Mouse (Mus musculus) megakaryocyte progenitor cell, adult 5-6 weeks (primary cell): ENCODE measurements around the gene Pigo. TPM values are rescaled to one million over a fixed set of nuclear protein-coding genes. Genes with fewer than 3 reads are reported as not detected.

Experiments used
- ATAC-seq: replicated peaks from 2 replicates; pipeline ENCODE4 v1.8.0; 2016; ENCODE audit warnings: mild to moderate bottlenecking, moderate TSS enrichment, inconsistent platforms; ENCODE audit not compliant: poor library complexity
- total RNA-seq, 2 experiments: library from RNA; stranded (forward) in 1 of 2; stranded (reverse) in 1 of 2; fragments of 157-497, 149-512 nt in 1 of 2; fragments of 200-1000 nt in 1 of 2; gene quantifications; 2 replicates each; pipeline versions ENCODE4 v1.2.3 to v1.2.4; 2015 to 2017

Pigo gene
- total RNA-seq, 2 experiments from 2014 or later, result 4.7 to 8.6 TPM

DNA sequence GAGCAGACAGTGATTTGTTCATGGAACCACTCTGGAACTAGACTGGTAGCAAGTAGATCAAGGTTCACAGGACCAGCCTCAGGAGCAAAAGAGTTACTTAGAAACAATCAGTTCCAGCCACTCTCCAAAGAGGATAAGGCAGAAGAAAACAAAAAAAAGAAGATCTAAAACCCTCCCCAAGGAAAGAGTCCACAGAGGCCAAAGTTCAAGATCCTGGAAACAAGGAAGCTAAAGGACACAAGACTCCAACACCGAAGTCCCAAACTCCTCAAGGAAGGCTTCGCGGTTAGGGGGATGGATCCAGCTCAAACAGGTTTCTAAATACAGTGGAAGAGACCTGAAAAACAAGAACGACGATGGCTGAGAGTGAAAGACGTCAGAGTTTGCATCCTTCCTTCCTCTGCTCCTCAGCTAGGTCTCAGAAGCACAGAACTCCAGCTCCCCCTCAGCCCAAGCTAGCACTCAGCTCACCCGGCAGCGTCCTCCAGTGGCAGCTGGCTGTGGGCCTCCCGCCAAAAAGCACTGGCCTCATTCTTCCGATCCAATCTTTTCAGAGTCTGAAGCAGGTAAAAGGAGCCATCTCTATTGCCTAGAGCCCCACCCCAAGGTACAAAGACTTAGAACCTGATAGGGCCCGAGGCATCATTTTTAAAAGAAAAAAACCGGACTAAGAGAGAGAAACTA is 22.7 kb downstream of the Pigo start:
- no peak for ATAC-seq

DNA sequence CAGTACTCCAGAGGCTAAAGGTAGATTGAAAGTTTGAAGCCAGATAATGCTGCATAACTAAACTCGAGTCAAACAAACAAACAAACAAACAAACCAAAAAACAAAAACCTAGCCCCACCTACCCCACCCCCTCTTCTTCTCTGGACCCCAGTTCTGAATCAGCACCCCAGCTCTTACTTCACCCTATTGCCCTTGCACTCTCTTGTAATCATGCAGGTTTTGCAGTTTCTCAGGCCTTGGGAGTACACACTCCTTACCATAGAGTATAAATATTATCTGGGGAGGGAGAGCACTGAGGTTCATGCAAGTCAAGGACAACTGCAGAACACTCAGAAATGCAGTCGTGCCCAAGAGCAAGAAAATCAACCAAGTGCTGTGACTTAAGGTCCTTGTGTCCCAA is 24.3 kb downstream of the Pigo start:
- ATAC-seq, result no peak

DNA sequence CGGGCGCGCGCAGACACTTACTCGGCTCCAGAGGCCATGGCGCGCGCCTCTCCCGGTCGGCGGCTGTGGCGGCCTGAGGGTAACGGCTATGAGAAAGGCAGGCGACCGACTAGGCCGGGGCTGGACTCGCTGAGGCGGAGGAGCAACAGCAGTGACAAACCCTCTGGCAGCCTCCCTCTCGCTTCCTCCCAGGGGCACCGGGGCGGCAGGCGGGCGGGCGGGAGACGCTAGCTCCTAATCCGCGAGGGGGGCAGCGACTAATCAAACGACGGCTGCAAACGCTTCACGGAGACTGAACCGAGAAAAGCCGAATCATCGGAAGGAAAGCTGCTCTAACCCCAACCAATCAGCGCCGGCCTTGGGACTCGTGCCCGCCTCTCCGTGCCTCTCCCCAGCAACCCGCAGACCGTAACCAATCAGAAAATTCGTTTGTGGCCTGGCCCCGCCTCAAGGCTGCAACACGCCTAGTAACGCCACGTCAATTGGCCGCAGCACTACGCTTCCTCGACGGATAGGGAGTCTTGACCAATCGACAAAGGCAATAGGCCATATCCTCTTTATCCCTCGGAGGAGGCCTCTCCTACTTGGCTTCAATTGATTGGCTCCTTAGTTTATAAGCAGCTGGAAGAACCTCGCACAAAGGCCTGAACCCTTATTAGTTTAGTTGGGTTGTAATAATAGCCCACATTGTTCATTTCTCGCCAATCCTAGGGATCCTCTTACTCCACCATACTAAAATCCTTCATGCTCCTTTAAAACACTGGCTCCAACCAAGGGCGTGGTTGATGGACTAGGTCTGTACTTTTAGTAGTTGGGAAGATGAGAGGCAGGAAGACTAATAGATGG is 25.3 kb downstream of the Pigo start, which contains the start of gene Vcp:
Gene Vcp, minus strand, starts transcription at position 367 of the 846 bp plus-strand sequence.
- ATAC-seq, result peak; percentile 91

DNA sequence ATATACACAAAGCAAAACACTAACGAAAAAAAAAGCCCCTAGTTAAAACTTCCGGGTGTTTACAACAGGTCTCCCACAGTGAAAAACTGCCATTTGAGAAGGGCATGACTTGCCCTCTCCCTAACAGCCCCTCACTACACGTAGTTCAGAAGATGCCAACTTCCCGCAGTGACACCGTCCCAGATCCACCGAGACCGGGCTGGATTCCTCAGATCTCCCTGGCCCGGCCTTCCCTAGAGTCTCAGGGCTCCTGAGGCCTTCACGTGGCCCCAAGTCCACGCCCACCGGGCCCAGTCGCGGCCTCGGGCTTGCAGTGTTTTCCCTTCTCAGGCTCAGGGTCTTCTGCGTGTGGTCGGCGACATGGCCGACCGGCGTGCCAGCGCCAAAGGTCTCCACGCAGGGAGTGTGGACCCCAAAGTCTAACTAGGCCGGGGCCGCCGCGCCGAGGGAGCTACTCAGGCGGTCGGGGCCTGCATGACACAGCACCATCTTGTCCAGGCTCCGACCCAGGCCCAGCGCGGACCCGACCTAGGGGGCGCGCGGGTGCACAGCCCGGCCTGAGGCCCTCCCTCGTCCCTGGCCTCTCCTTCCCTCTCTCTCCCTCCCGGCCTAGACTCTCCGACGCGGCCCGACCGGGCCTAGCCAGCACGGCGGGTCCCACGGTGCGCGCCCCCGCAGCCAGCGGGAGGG is 26.0 kb downstream of the Pigo start:
- peak; percentile 54 for ATAC-seq

- no peak for ATAC-seq
Observed at GRCm38 (mm10) chr4:42998022-42998421, 27.6 kb downstream of the Pigo start.

GRCm38 (mm10) chr4:42988296-42988695 is 37.3 kb downstream of the Pigo start:
- ATAC-seq, result peak; percentile 66

DNA sequence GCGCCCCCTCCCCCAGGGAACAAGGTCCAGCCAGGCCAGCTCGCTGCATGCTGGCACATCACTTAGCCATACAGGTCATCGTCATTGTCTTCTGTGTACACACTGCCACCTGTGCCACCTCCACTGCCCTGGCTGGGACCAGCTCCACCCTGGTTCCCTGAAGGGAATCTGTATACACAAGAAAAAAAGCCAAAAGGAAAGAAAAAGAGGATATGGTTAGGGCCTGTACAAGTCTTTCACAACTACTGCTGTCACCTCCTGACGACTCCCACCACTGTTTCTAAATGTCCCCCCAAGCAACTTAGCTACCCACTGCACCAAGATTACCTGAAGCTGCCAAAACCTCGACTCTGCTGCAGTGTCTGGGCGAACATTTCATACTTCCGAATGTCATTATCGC is 45.2 kb downstream of the Pigo start:
- ATAC-seq, result peak; percentile 59

DNA sequence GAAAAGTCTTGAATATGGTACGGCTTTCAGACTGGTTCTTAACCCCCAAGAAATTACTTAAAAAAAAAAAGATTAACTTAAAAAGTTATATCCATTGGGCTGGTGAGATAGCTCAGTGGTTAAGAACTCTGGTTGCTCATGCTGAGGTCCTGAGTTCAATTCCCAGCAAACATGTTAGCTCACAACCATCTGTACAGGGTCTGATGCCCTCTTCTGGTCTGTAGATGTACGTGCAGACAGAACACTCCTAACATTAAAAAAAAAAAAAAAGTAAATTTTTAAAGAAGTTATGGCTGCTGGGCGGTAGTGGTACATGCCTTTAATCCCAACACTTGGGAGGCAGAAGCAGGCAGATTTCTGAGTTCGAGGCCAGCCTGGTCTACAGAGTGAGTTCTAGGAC is 47.6 kb downstream of the Pigo start:
- ATAC-seq, result peak; percentile 66

- ATAC-seq, result no peak
Observed at GRCm38 (mm10) chr4:42973868-42974267, 51.8 kb downstream of the Pigo start.

GRCm38 (mm10) chr4:42972952-42973351 is 52.7 kb downstream of the Pigo start:
- no peak for ATAC-seq

DNA sequence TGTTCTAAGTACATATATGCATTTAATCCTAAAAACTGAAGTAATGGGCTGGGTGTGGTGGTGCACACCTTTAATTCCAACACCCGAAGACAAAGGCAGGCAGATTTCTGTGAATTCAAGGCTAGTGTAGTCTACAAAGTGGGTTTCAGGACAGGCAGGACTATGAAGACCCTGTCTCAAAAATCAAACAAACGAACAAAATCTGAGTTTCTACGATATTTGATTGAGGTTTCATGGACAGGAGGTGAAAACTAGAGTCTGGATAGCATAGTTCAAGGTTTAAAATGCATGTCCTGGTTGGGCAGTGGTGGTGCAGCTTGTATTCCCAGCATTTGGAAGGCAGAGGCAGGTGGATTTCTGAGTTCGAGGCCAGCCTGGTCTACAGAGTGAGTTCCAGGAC is 56.3 kb downstream of the Pigo start, which contains the start of gene 1700022I11Rik:
Gene 1700022I11Rik, plus strand, starts transcription at position 301 of the 400 bp plus-strand sequence.
- no peak for ATAC-seq

Other genes with a start within 250 kb of the Pigo start
- not detected in 2 replicates for gene Fam205a1, start 171.9 kb downstream of the Pigo start, total RNA-seq (2015)
- gene Fam205a1, start 171.9 kb downstream of the Pigo start, total RNA-seq (2017), result not detected in 2 replicates
- not detected in 2 replicates for gene Gm12394, start 169.0 kb downstream of the Pigo start, total RNA-seq (2015)
- not detected in 2 replicates for gene Gm12394, start 169.0 kb downstream of the Pigo start, total RNA-seq (2017)
- gene Fam205c, start 151.6 kb downstream of the Pigo start, total RNA-seq (2015), result not detected in 2 replicates
- gene Fam205c, start 151.6 kb downstream of the Pigo start, total RNA-seq (2017), result not detected in 2 replicates
- gene Phf24, start 109.2 kb downstream of the Pigo start, total RNA-seq (2015), result 0.30 and 0.46 TPM in 2 replicates
- gene Phf24, start 109.2 kb downstream of the Pigo start, total RNA-seq (2017), result 0.03 and 0.79 TPM in 2 replicates
- gene Dnajb5, start 76.0 kb downstream of the Pigo start, total RNA-seq (2015), result 2.2 and 4.5 TPM in 2 replicates
- 0.98 and 1.1 TPM in 2 replicates for gene Dnajb5, start 76.0 kb downstream of the Pigo start, total RNA-seq (2017)
- gene 1700022I11Rik, start 56.2 kb downstream of the Pigo start, total RNA-seq (2015), result not detected in 2 replicates
- 0.37 and 0.41 TPM in 2 replicates for gene 1700022I11Rik, start 56.2 kb downstream of the Pigo start, total RNA-seq (2017)
- 126 and 153 TPM in 2 replicates for gene Vcp, start 25.3 kb downstream of the Pigo start, total RNA-seq (2015)
- 268 and 294 TPM in 2 replicates for gene Vcp, start 25.3 kb downstream of the Pigo start, total RNA-seq (2017)
- gene Fancg, start 15.3 kb downstream of the Pigo start, total RNA-seq (2015), result 18.3 and 19.3 TPM in 2 replicates
- 12.3 and 17.8 TPM in 2 replicates for gene Fancg, start 15.3 kb downstream of the Pigo start, total RNA-seq (2017)
- gene Stoml2, start 5.9 kb upstream of the Pigo start, total RNA-seq (2015), result 127 and 153 TPM in 2 replicates
- 114 and 168 TPM in 2 replicates for gene Stoml2, start 5.9 kb upstream of the Pigo start, total RNA-seq (2017)
- gene Fam214b, start 20.4 kb upstream of the Pigo start, total RNA-seq (2015), result 1.3 and 2.0 TPM in 2 replicates
- gene Fam214b, start 20.4 kb upstream of the Pigo start, total RNA-seq (2017), result 1.5 and 2.0 TPM in 2 replicates
- gene Unc13b, start 33.1 kb upstream of the Pigo start, total RNA-seq (2015), result 0.07 TPM in 1 of 2 replicates, not detected in the other
- 0.37 and 0.96 TPM in 2 replicates for gene Unc13b, start 33.1 kb upstream of the Pigo start, total RNA-seq (2017)
- 0.15 TPM in 1 of 2 replicates, not detected in the other for gene Atp8b5, start 241.3 kb upstream of the Pigo start, total RNA-seq (2015)
- 0.04 and 1.0 TPM in 2 replicates for gene Atp8b5, start 241.3 kb upstream of the Pigo start, total RNA-seq (2017)